Mouse (Mus musculus) liver, adult 2 months (tissue): Measurements from ENCODE around the gene Arpp19. TPM values are rescaled to one million over a fixed set of nuclear protein-coding genes. Genes with fewer than 3 reads are reported as not detected.

Experiments
- DNase-seq: peaks from one replicate; pipeline ENCODE4 v3.0.0-alpha.2; 2011; ENCODE audit warnings: low read depth, low spot score; ENCODE audit errors: extremely low read depth
- H3K27ac ChIP-seq: fragments of 200-500 bp; replicated peaks from 2 replicates; pipeline ENCODE4 v1.5.1; 2012; ENCODE audit warnings: low read depth, mild to moderate bottlenecking, control low read depth, inconsistent platforms, low read length; ENCODE audit not compliant: insufficient read depth
- H3K27me3 ChIP-seq: fragments of 200-500 bp; 2 replicates; pipeline ENCODE4 v1.6.1; 2012; ENCODE audit warnings: mild to moderate bottlenecking, moderate library complexity, low read length, inconsistent platforms; ENCODE audit not compliant: control insufficient read depth, insufficient read depth
- H3K36me3 ChIP-seq: fragments of 200-500 bp; 2 replicates; pipeline ENCODE4 v1.6.1; 2012; ENCODE audit warnings: low read length, inconsistent platforms; ENCODE audit not compliant: control insufficient read depth, insufficient read depth
- H3K4me1 ChIP-seq: fragments of 200-500 bp; 2 replicates; pipeline ENCODE4 v1.6.1; 2011; ENCODE audit warnings: low read length; ENCODE audit not compliant: control insufficient read depth, insufficient read depth
- H3K4me3 ChIP-seq: fragments of 200-500 bp; 2 replicates; pipeline ENCODE4 v1.5.1; 2011; ENCODE audit warnings: low read depth, mild to moderate bottlenecking, control low read depth, low read length, moderate library complexity; ENCODE audit not compliant: insufficient read depth
- H3K79me2 ChIP-seq: fragments of 200-500 bp; 2 replicates; pipeline ENCODE4 v1.6.1; 2012; ENCODE audit warnings: inconsistent platforms, mild to moderate bottlenecking, low read length, moderate library complexity; ENCODE audit not compliant: control insufficient read depth, insufficient read depth
- H3K9ac ChIP-seq: fragments of 200-500 bp; 2 replicates; pipeline ENCODE4 v1.6.1; 2012; ENCODE audit warnings: low read depth, mild to moderate bottlenecking, control low read depth, inconsistent platforms, low read length
- CTCF ChIP-seq: fragments of 200-500 bp; IDR thresholded peaks from 2 replicates; pipeline ENCODE4 v1.5.1; 2011; ENCODE audit warnings: low read depth, low read length, control low read depth
- POLR2A ChIP-seq: fragments of 200-500 bp; IDR thresholded peaks from 2 replicates; pipeline ENCODE4 v1.6.1; 2011; ENCODE audit warnings: low read length, control low read depth; ENCODE audit not compliant: insufficient read depth; ENCODE audit errors: extremely low read depth
- WGBS: fragments of 180-500 bp; shearing (Covaris S2); methylation state at CpG from one replicate; pipeline ENCODE4 v1.1.7; 2018; 5-methylcytosine and 5-hydroxymethylcytosine counted together
- polyA plus RNA-seq: library from polyadenylated mRNA; depleted of rRNA; stranded (reverse); fragments of >200 nt; gene quantifications from 2 replicates; pipeline ENCODE4 v1.2.3, GENCODE M21; 2012
- total RNA-seq: library from RNA; depleted of rRNA; stranded (reverse); fragments of >200 nt; gene quantifications from 2 replicates; pipeline ENCODE4 v1.2.3, GENCODE M21; 2014

Gene Arpp19
- total and polyA plus RNA-seq, 2 experiments, result 8.1 to 38.5 TPM

DNA sequence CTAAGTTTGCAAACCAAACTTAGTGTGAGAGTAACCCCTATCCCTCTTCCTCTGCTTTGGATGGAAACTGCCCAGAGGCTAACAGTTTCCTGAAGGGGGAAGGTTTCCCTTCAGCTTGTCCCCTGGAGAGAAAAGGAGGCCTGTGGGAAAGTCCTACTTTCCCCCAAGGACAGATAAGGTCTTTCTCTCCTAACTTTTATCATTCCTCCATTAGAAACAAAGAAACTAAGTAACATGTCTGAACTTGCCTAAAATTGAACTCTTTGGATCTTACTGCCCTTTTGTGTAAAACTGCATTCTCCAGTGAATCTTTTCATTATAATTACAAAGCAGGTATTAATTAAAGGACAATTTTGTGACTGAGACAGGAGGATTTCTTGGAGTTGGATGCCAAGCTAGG is 39.4 kb upstream of the Arpp19 start:
- Histone ChIP-seq H3K36me3 (peaks cover 44% of the 10 kb centered on the region), H3K4me3 (no peak overlapping the region), H3K79me2 (peaks cover 18% of the 10 kb centered on the region; the same call in 1 of the 2 replicates), H3K4me1 (peaks cover 2% of the 10 kb centered on the region; the same call in 1 of the 2 replicates), H3K9ac (no peak overlapping the region), H3K27me3 (no peaks in the 10 kb centered on the region), H3K27ac (0 out of 2 replicates have a peak overlapping the region, but pooled peaks have one; percentile 5)
- TF ChIP-seq POLR2A (no peak), CTCF (no peak)
- no peak for DNase-seq

DNA sequence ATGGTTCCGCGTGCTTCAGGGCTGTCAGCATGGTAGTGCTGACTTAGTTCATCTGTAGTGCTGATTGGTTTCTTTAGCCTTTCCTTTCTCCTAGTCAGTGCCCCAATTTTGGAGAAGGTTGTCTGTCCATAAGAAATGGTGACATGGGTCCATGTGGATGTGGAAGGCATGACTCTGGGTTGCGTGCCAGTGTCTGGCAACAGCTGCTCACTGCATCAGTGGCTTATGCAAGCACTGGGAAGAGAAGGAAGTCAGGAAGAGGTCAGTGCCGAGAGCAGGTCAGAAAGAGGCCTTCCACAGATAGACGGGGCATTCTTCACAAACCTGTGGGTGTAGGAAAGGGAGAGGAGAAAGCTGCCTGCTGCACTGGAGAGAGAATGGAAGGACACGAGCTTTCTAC is 36.4 kb upstream of the Arpp19 start:
- H3K9ac ChIP-seq, result no peak overlapping the region
- H3K79me2 ChIP-seq, result peaks cover 12% of the 10 kb centered on the region; the same call in 1 of the 2 replicates
- H3K36me3 ChIP-seq, result peaks cover 41% of the 10 kb centered on the region
- H3K27me3 ChIP-seq, result no peaks in the 10 kb centered on the region
- peaks cover 2% of the 10 kb centered on the region; the same call in 1 of the 2 replicates for H3K4me1 ChIP-seq
- H3K4me3 ChIP-seq, result no peak overlapping the region
- DNase-seq, result peak; percentile 71
- TF ChIP-seq POLR2A, result no peak
- no peak for TF ChIP-seq CTCF
- 41% methylated on average over 6 of the region's 6 CpGs for WGBS
- H3K27ac ChIP-seq, result peak overlapping the region; percentile 8; the same call in 1 of the 2 replicates

DNA sequence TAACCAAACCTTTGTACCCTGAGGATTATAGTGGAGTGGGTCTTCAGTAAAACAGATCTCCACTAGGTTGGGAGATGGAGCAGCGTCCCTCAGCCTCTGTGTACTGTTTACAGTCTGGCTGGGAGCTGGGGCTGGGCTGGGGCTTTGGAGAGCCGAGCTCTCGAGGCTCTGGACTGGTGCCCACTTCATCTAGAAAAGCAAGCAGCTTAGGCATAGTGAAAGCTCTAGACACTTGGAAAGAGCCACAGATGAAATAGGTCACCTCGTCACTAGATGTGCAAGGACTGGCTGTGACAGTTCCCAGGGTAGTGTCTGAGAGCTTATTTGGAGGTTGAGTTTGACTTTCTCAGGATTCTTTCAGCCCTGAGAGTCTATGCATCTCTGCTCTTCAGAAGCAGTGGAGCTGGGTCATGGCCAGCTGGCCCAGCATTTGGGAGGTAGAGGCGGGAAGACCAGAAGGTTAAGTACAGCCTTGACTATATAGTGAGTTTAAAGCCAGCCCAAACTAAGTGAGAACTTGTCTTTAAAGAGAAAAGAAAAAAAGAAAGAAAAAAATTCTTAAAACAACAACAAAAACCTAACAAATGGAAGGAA is 35.7 kb upstream of the Arpp19 start:
- H3K79me2 ChIP-seq, result peaks cover 7% of the 10 kb centered on the region; the same call in 1 of the 2 replicates
- no peaks in the 10 kb centered on the region for H3K27me3 ChIP-seq
- peaks cover 2% of the 10 kb centered on the region; the same call in 1 of the 2 replicates for H3K4me1 ChIP-seq
- no peak overlapping the region for H3K4me3 ChIP-seq
- DNase-seq, result peak; percentile 53
- no peak overlapping the region for H3K9ac ChIP-seq
- no peak overlapping the region for H3K27ac ChIP-seq
- no peak for TF ChIP-seq POLR2A
- no peak for TF ChIP-seq CTCF
- 21% methylated on average over 5 of the region's 5 CpGs for WGBS
- H3K36me3 ChIP-seq, result peaks cover 40% of the 10 kb centered on the region

DNA sequence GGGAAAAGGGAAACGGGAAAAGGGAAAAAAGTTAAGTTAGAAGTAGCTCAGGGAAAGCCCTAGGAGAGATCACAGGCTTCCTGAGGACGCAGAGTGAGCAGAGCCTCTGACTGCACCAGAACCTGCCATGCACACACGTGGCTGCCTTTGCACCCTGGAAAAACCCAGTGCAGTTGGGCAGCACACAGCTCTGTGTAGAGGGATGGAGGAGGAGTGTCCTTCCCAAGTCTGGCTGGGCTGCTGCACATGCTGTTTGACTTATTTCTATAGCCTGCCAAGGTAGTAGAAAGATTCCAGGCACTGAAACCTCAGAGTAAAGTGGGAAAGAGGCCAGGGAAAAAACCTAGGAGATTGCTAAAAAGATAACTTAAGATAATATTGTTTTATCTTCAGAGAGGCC is 35.2 kb upstream of the Arpp19 start:
- Histone ChIP-seq H3K9ac (no peak overlapping the region), H3K79me2 (peaks cover 7% of the 10 kb centered on the region; the same call in 1 of the 2 replicates), H3K27ac (no peak overlapping the region), H3K4me1 (peaks cover 2% of the 10 kb centered on the region; the same call in 1 of the 2 replicates), H3K36me3 (peaks cover 40% of the 10 kb centered on the region), H3K27me3 (no peaks in the 10 kb centered on the region), H3K4me3 (no peak overlapping the region)
- TF ChIP-seq POLR2A (no peak), CTCF (no peak)
- WGBS, result 53% methylated on average over 3 of the region's 3 CpGs
- DNase-seq, result peak; percentile 41

DNA sequence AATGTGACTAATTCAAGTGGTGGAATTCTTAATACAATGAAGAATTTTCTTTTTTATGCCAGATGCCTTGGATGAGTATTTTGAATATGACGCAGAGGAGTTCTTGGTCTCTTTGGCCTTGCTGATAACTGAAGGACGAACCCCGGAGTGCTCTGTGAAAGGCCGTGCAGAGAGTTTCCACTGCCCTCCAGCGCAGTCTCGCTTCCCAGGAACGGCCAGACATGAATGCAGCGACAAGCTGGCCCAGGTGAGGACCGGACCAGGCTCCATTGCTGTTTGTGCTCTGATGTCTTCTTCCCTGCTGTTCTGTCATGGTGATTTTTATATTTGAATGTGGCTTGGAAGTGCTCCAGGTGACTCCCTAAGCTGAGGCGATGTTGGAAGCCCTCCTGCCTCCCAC is 33.2 kb upstream of the Arpp19 start:
- Histone ChIP-seq H3K79me2 (peaks cover 7% of the 10 kb centered on the region; the same call in 1 of the 2 replicates), H3K4me3 (no peak overlapping the region), H3K27me3 (no peaks in the 10 kb centered on the region), H3K36me3 (peaks cover 44% of the 10 kb centered on the region), H3K4me1 (peaks cover 2% of the 10 kb centered on the region; the same call in 1 of the 2 replicates), H3K9ac (no peak overlapping the region), H3K27ac (no peak overlapping the region)
- TF ChIP-seq CTCF (no peak), POLR2A (no peak)
- DNase-seq, result no peak
- 92% methylated on average over 10 of the region's 10 CpGs for WGBS

DNA sequence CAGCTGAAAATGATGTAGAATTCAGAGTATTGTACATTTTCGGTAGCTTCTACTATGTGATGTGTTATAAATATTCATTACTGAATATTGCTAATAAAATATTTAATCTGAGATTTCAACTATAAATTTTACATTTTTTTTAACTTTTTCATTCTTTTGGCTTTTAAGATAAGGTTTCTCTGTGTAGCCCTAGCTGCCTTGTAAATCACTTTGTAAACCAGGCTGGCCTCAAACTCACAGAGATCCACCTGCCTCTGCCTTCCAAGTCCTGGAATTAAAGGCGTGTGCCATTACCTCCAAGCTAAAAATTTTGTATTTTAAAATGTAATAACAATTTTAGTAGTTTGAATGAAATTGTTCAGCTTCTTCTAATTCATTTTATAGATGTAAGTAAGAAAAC is 20.8 kb upstream of the Arpp19 start:
- H3K36me3 ChIP-seq, result peaks cover 76% of the 10 kb centered on the region
- peaks cover 4% of the 10 kb centered on the region; the same call in 1 of the 2 replicates for H3K4me1 ChIP-seq
- no peak for TF ChIP-seq POLR2A
- no peak for TF ChIP-seq CTCF
- no peaks in the 10 kb centered on the region for H3K79me2 ChIP-seq
- H3K27ac ChIP-seq, result no peak overlapping the region
- H3K9ac ChIP-seq, result no peak overlapping the region
- DNase-seq, result no peak
- no peaks in the 10 kb centered on the region for H3K27me3 ChIP-seq
- 97% methylated on average over 2 of the region's 2 CpGs for WGBS
- no peak overlapping the region for H3K4me3 ChIP-seq
